Mouse (Mus musculus) limb, embryonic 12.5 days (tissue): ENCODE data around the gene Rnf10. TPM values are rescaled to one million over a fixed set of nuclear protein-coding genes. Genes with fewer than 3 reads are reported as not detected.
"Not testable (repeated sequence)": the region's sequence is repeated elsewhere in the genome, so short reads cannot be mapped to it uniquely, and the experiment has no call there.

Experiments used
- ATAC-seq: fragments of 200-750 bp; cut with Nextera tagmentation; 2 replicates; pipeline ENCODE4 v1.8.0; 2017; ENCODE audit warnings: low read depth, moderate TSS enrichment; ENCODE audit not compliant: insufficient number of reproducible peaks, insufficient read depth, low FRiP score, low TSS enrichment
- H3K27ac ChIP-seq: fragments of 300-500 bp; sonication (generic); 2 replicates; pipeline ENCODE4 v1.5.1; 2016; ENCODE audit warnings: mild to moderate bottlenecking, moderate library complexity
- H3K27me3 ChIP-seq: fragments of 300-500 bp; sonication (generic); 2 replicates; pipeline ENCODE4 v1.6.1; 2016; ENCODE audit warnings: mild to moderate bottlenecking, moderate library complexity
- H3K36me3 ChIP-seq: fragments of 300-500 bp; sonication (generic); 2 replicates; pipeline ENCODE4 v1.6.1; 2016; ENCODE audit warnings: mild to moderate bottlenecking, moderate library complexity
- H3K4me1 ChIP-seq: fragments of 300-500 bp; sonication (generic); replicated peaks from 2 replicates; pipeline ENCODE4 v1.6.1; 2016
- H3K4me2 ChIP-seq: fragments of 300-500 bp; sonication (generic); 2 replicates; pipeline ENCODE4 v1.6.1; 2016; ENCODE audit warnings: mild to moderate bottlenecking, moderate library complexity
- H3K4me3 ChIP-seq: fragments of 300-500 bp; sonication (generic); replicated peaks from 2 replicates; pipeline ENCODE4 v1.5.1; 2016; ENCODE audit warnings: mild to moderate bottlenecking
- H3K9ac ChIP-seq: fragments of 300-500 bp; sonication (generic); replicated peaks from 2 replicates; pipeline ENCODE4 v1.6.1; 2016; ENCODE audit warnings: mild to moderate bottlenecking, moderate library complexity
- H3K9me3 ChIP-seq: fragments of 300-500 bp; sonication (generic); 2 replicates; pipeline ENCODE4 v1.6.1; 2016; ENCODE audit warnings: mild to moderate bottlenecking, moderate library complexity
- WGBS: fragments of 180-500 bp; shearing (Covaris S2); methylation state at CpG from one replicate; pipeline ENCODE4 v1.1.7; 2016; 5-methylcytosine and 5-hydroxymethylcytosine counted together
- polyA plus RNA-seq: library from polyadenylated mRNA; unstranded; fragments of >200 nt; fragmentation: Nextera tagmentation; extraction: Ambion mirVana; gene quantifications from 2 replicates; pipeline ENCODE4 v1.2.1, GENCODE M21; 2016

Gene Rnf10
- polyA plus RNA-seq, result 174 and 184 TPM in 2 replicates

- 14% methylated on average over 26 of the region's 26 CpGs for WGBS
- Histone ChIP-seq H3K9me3 (no peaks in the 10 kb centered on the region), H3K4me1 (peaks cover 25% of the 10 kb centered on the region), H3K36me3 (peaks cover 21% of the 10 kb centered on the region; the same call in 1 of the 2 replicates), H3K27ac (peak within 1 kb of the TSS; percentile 82), H3K4me3 (peak within 1 kb of the TSS; percentile 100), H3K27me3 (no peaks in the 10 kb centered on the region), H3K4me2 (peak within 1 kb of the TSS; percentile 67), H3K9ac (peak within 1 kb of the TSS; percentile 97)
- peak; percentile 83 for ATAC-seq
Measured at GRCm38 (mm10) chr5:115272812-115273548, at the start of gene Rnf10. Gene Rnf10, minus strand, starts transcription at chr5:115272898.

GRCm38 (mm10) chr5:115319004-115319940 lies 46.6 kb upstream of the Rnf10 start:
- Histone ChIP-seq H3K36me3 (no peaks in the 10 kb centered on the region), H3K4me3 (peak overlapping the region; percentile 37), H3K9me3 (no peaks in the 10 kb centered on the region), H3K27ac (peak overlapping the region; percentile 95), H3K9ac (peak overlapping the region; percentile 40; the same call in 1 of the 2 replicates), H3K4me1 (peaks cover 36% of the 10 kb centered on the region), H3K4me2 (peak overlapping the region; percentile 71), H3K27me3 (no peaks in the 10 kb centered on the region)
- under 1% methylated on average over 22 of the region's 22 CpGs for WGBS
- ATAC-seq, result peak; percentile 23; the same call in 1 of the 2 replicates

GRCm38 (mm10) chr5:115317645-115318328 lies 45.1 kb upstream of the Rnf10 start:
- no peak overlapping the region for H3K9ac ChIP-seq
- H3K36me3 ChIP-seq, result no peaks in the 10 kb centered on the region
- H3K27me3 ChIP-seq, result no peaks in the 10 kb centered on the region
- H3K4me2 ChIP-seq, result peak overlapping the region; percentile 71
- peak overlapping the region; percentile 3 for H3K4me3 ChIP-seq
- peaks cover 41% of the 10 kb centered on the region for H3K4me1 ChIP-seq
- H3K9me3 ChIP-seq, result no peaks in the 10 kb centered on the region
- ATAC-seq, result peak; percentile 73
- under 1% methylated on average over 10 of the region's 10 CpGs for WGBS
- H3K27ac ChIP-seq, result peak overlapping the region; percentile 95

- H3K4me3 ChIP-seq, result peak overlapping the region; percentile 3; the same call in 1 of the 2 replicates
- WGBS, result 5% methylated on average over 14 of the region's 14 CpGs
Measured at GRCm38 (mm10) chr5:115316968-115317644, 44.4 kb upstream of the Rnf10 start.

GRCm38 (mm10) chr5:115313668-115313943 lies 40.9 kb upstream of the Rnf10 start:
- no peaks in the 10 kb centered on the region for H3K9me3 ChIP-seq
- no peaks in the 10 kb centered on the region for H3K36me3 ChIP-seq
- H3K4me2 ChIP-seq, result no peak overlapping the region
- H3K9ac ChIP-seq, result no peak overlapping the region
- no peaks in the 10 kb centered on the region for H3K27me3 ChIP-seq
- H3K4me3 ChIP-seq, result no peak overlapping the region
- H3K27ac ChIP-seq, result 0 out of 2 replicates have a peak overlapping the region, but pooled peaks have one; percentile 35
- 26% methylated on average over 5 of the region's 5 CpGs for WGBS
- ATAC-seq, result no peak
- H3K4me1 ChIP-seq, result peaks cover 30% of the 10 kb centered on the region

More at GRCm38 (mm10) chr5:115316968-115317644, 44.4 kb upstream of the Rnf10 start:
- H3K4me2 ChIP-seq, result peak overlapping the region; percentile 71
- H3K9me3 ChIP-seq, result no peaks in the 10 kb centered on the region
- no peaks in the 10 kb centered on the region for H3K27me3 ChIP-seq
- H3K4me1 ChIP-seq, result peaks cover 41% of the 10 kb centered on the region
- peak; percentile 39; the same call in 1 of the 2 replicates for ATAC-seq
- peak overlapping the region; percentile 50 for H3K9ac ChIP-seq
- peak overlapping the region; percentile 95 for H3K27ac ChIP-seq
- H3K36me3 ChIP-seq, result no peaks in the 10 kb centered on the region

- no peak overlapping the region for H3K4me2 ChIP-seq
- no peak for ATAC-seq
- no peaks in the 10 kb centered on the region for H3K36me3 ChIP-seq
- H3K27ac ChIP-seq, result no peak overlapping the region
- WGBS, result 69% methylated on average over 10 of the region's 10 CpGs
- no peaks in the 10 kb centered on the region for H3K27me3 ChIP-seq
- H3K4me1 ChIP-seq, result peaks cover 24% of the 10 kb centered on the region
- no peaks in the 10 kb centered on the region for H3K9me3 ChIP-seq
- H3K4me3 ChIP-seq, result no peak overlapping the region
- H3K9ac ChIP-seq, result no peak overlapping the region
Measured at GRCm38 (mm10) chr5:115312816-115313667, 40.3 kb upstream of the Rnf10 start.

GRCm38 (mm10) chr5:115312354-115312753 lies 39.7 kb upstream of the Rnf10 start:
- Histone ChIP-seq H3K27ac (no peak overlapping the region), H3K4me1 (peaks cover 17% of the 10 kb centered on the region), H3K27me3 (no peaks in the 10 kb centered on the region), H3K4me2 (no peak overlapping the region), H3K4me3 (no peak overlapping the region), H3K9me3 (no peaks in the 10 kb centered on the region), H3K36me3 (no peaks in the 10 kb centered on the region), H3K9ac (no peak overlapping the region)
- no peak for ATAC-seq
- WGBS, result 83% methylated on average over 4 of the region's 4 CpGs

- H3K9ac ChIP-seq, H3K9me3 ChIP-seq, H3K27me3 ChIP-seq, H3K27ac ChIP-seq, ATAC-seq, H3K4me3 ChIP-seq: not testable (repeated sequence)
- peak overlapping the region; percentile 65 for H3K4me2 ChIP-seq
- H3K36me3 ChIP-seq, result peaks cover 24% of the 10 kb centered on the region
- peaks cover 29% of the 10 kb centered on the region for H3K4me1 ChIP-seq
- WGBS, result 87% methylated on average over 7 of the region's 7 CpGs
Measured at GRCm38 (mm10) chr5:115302190-115302589, 29.5 kb upstream of the Rnf10 start.

- peak overlapping the region; percentile 65 for H3K4me2 ChIP-seq
- H3K4me3 ChIP-seq, result peak overlapping the region; percentile 77
- peaks cover 30% of the 10 kb centered on the region for H3K36me3 ChIP-seq
- peaks cover 30% of the 10 kb centered on the region for H3K4me1 ChIP-seq
- H3K9ac ChIP-seq, result peak overlapping the region; percentile 48
- H3K9me3 ChIP-seq, result no peaks in the 10 kb centered on the region
- no peaks in the 10 kb centered on the region for H3K27me3 ChIP-seq
- peak overlapping the region; percentile 86 for H3K27ac ChIP-seq
- ATAC-seq, result peak; percentile 16; the same call in 1 of the 2 replicates
- 24% methylated on average over 13 of the region's 13 CpGs for WGBS
Measured at GRCm38 (mm10) chr5:115301615-115302014, 28.9 kb upstream of the Rnf10 start.
